Mouse (Mus musculus) brain, embryonic 14.5 days (tissue): ENCODE measurements around the gene Stk16. TPM values are rescaled to one million over a fixed set of nuclear protein-coding genes. Genes with fewer than 3 reads are reported as not detected.

ENCODE experiments used
- DNase-seq: peaks from one replicate; pipeline ENCODE4 v3.0.0-alpha.2; 2011; ENCODE audit warnings: low read depth
- CTCF ChIP-seq: fragments of 200-500 bp; IDR thresholded peaks from 2 replicates; pipeline ENCODE4 v1.5.1; 2012; ENCODE audit warnings: inconsistent platforms, mild to moderate bottlenecking, moderate library complexity, borderline replicate concordance; ENCODE audit not compliant: insufficient read depth, insufficient read length; ENCODE audit errors: extremely low read depth
- POLR2A ChIP-seq: fragments of 200-500 bp; IDR thresholded peaks from 2 replicates; pipeline ENCODE4 v1.6.1; 2012; ENCODE audit warnings: mild to moderate bottlenecking, inconsistent platforms, borderline replicate concordance; ENCODE audit not compliant: poor library complexity, insufficient read depth, insufficient read length, severe bottlenecking; ENCODE audit errors: extremely low read depth
- polyA plus RNA-seq: library from polyadenylated mRNA; depleted of rRNA; stranded (reverse); fragments of >200 nt; gene quantifications from 2 replicates; pipeline ENCODE4 v1.2.3, GENCODE M21; 2012; rRNA removed

Gene Stk16
- 214 and 265 TPM in 2 replicates for polyA plus RNA-seq

DNA sequence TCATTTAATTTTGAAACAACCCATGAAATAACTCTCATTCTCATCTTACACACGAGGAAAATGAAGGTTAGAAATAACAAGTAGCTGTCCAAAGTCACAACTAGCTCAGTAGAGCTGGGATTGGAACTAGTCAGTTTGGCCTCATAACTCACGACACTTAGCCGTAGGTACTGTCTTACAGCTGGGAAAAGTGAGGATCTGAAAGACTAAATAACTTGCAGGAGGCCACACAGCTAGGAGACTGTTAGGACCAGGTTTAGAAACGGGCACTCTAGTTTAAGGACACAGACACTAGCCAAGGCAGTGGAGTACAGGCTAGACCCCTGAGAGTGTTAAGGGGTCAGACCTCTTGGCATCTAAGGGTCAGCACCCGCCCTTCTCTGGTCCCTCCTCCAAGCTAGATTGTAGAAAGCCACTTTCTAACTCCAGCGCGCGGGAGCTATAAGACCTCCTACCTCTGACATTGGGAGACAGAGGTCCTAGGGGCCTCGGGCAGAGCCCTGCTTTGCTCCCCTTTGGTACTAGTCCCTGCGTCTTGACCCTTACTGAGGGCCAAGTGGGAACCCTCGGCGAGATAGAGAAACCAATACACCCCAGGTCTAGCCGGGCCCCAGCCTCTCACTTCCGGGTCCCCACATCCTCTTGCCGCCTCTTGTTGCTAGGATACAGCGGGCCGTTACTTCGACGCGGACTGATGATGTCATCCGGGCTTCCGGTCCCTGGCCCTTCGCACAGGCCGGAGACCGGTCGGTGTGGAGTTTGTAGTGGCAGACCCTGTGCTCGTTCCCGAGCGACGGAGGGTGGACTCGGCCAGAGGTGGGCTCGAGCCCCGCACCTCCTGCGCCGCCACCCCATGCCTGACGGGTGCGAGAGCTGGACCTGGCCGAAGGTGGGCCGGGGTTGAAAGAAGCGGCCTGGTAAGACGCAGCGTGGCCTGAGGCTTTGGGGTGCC is at the start of gene Stk16, which contains the start of gene Glb1l:
Gene Stk16 (plus strand): TSS at position 703 of the 952 bp plus-strand sequence.
Gene Glb1l (minus strand): TSS at position 678 of the 952 bp plus-strand sequence.
- peak; percentile 98 for DNase-seq
- peak; percentile 64; the same call in 1 of the 2 replicates for TF ChIP-seq POLR2A
- TF ChIP-seq CTCF, result no peak

DNA sequence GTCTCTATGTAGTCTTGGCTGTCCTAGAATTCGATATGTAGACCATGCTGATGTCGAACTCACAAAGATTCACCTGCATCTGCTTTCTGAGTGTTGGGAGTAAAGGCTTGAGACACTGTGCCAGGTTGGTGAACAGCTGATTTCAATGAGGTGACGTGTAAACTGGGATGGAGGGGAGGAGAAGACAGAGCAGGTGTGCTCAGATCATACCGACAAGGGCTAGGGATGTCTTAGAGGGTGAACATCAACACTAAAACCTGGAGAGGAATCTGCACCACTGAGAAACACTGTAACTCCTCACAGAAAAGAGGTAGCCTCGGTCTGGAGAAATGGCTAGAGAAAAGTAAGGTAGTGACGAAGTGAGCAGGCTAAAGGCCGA is 42.6 kb upstream of the Stk16 start:
- DNase-seq, result no peak
- no peak for TF ChIP-seq CTCF
- TF ChIP-seq POLR2A, result no peak

DNA sequence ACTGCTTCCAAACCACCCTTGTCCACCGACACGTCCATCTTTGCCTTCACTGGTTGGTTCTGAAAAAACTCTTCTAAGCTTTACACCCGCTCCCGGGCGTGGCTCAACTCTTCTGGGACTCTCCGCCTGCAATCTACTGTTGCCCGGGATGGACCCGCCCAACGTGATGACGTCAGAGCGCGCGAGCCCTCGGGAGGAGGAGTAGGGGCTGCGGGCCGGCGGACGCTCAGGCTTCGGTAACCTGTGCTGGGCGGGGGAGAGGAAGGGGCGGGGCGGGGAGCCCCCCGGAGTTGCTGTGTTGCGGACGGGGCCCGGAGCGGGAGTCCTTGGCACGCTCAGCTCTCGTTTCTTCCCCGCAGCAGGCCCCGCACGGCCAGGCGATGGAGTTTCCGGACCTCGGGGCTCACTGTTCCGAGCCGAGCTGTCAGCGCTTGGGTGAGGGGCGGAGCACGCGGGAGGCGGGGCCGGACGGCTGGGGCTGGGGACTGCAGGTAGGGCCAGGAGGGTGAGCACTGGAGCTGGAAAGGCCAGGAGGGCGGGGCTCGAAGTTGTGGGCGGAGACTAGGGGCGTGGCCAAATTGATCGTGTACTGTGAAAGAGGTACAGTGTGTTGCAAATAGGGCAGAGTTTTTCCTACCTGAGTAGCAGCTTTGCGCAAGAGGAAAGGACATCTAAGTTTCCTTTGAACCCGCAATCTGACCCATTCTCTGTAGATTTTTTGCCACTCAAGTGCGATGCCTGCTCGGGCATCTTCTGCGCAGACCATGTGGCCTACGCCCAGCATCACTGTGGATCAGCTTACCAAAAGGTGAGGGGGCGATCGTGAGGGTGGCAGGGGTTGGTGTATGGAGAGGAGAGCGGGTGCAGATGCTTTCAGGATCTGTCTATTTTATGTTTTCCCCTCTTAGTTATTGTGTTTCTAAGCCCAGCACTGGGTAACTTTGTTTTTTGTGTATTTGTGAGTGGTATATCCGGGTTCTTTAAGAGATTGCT is 41.9 kb upstream of the Stk16 start, which contains the start of gene Zfand2b:
Gene Zfand2b (plus strand): TSS at position 175 of the 993 bp plus-strand sequence.
- TF ChIP-seq CTCF (no peak), POLR2A (peak; percentile 37; the same call in 1 of the 2 replicates)
- DNase-seq, result peak; percentile 97

DNA sequence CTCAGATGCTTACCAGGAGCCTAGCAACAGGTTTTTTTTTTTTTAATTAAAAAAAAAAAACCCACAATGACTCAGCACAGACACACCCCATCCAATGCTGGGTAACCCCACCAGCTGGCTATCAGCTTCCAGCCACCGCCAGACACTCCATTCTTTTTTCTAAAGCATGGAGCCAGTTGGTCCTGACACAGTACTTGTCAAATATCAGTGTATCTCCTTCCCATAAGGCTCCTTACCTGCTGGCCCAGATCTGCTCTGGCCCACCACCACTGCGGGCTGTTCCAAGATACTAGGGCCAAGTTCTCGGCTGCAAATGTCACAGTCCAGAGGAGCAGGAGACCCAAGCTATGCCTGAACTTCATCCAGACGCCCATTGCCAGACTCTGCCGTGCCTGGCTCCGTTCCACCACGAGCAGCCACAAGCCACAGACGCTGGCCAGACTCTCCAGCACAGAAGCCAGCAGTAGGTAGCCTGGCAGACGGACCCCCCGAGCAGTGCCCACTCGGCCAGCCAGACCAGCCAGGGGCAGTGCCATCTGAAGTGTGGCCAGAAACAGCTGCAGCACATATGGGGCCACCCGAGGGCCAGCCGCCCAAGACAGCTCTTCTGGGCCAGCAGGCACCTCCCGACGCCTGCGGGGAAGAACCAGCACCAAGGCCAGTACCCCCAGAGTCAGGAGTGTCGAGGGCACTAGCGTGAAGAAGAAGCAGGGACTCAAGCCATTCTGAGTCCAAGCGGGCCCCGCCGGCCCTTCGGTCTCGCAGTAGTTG is 31.1 kb upstream of the Stk16 start:
- TF ChIP-seq POLR2A (no peak), CTCF (no peak)
- DNase-seq, result peak; percentile 60

DNA sequence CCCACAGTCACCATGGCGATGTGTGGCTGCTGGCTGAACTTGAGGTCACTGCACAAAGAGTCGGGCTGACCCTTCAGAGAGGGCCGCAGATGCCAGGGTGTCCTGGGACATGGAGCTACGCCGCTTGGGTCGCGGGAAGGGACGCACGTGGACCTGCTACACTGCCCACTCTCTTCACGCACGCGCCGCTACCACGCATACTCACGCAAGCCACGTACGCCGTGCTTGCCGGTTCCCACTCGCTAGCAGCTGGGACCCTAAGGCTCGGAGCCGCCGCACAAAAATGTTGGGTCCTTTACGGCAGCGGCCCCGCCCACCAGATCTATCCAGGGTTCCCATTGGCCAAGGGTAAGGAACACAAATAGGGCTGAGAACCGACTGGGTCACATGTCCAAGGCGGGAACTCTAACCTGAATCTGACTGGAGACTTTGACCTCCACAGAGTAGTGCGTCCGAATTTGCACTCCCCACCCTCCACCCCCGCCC is 30.5 kb upstream of the Stk16 start, which contains the start of gene Abcb6:
Gene Abcb6 (minus strand): TSS at position 288 of the 486 bp plus-strand sequence.
- TF ChIP-seq POLR2A (0 out of 2 replicates have a peak, but pooled peaks have one; percentile 16), CTCF (no peak)
- peak; percentile 97 for DNase-seq

DNA sequence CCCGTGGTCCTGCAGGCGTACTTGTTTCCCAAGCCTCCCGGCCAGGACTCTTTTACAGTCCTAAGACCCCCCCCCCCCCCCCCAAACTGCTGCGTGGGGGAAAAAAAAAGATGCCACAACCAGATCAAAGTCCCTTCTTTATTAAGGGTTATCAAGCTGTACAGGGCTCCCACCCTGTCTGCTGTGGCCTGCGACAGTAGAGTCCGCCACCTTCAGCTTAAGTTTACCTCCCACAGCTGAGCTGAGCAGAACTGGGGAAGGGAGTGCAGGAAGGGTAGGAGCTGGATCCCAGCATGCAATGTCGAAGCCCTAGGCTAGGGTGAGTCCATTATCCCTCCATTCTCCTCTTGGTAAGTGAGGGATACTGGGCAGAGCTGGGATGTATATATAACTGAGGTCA is 29.9 kb upstream of the Stk16 start:
- TF ChIP-seq POLR2A (no peak), CTCF (no peak)
- DNase-seq, result no peak

DNA sequence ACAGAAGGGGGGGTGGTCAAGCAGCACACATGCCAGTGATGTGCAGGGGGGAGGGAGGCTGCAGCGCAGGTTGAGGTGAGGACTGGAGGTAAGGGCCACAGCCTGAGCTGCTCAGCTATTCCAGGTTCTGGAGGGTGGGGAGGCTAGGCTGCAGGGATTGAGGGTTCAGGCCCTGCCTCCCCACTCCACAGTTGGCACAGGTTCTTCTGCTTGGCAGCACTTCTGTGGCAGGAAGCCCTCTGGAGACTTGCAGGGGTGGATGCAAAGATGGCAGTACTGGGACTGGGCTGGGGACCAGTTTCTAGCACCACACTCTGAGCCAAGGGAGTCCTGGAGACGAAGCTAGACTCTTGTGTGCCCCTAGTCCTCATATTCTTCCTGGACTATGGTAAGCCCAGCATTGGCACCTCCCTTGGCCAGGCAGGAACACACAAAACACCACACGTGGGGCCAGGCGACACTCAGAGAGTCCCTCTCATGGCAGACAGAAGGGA is 29.2 kb upstream of the Stk16 start:
- TF ChIP-seq CTCF, result no peak
- no peak for TF ChIP-seq POLR2A
- no peak for DNase-seq

DNA sequence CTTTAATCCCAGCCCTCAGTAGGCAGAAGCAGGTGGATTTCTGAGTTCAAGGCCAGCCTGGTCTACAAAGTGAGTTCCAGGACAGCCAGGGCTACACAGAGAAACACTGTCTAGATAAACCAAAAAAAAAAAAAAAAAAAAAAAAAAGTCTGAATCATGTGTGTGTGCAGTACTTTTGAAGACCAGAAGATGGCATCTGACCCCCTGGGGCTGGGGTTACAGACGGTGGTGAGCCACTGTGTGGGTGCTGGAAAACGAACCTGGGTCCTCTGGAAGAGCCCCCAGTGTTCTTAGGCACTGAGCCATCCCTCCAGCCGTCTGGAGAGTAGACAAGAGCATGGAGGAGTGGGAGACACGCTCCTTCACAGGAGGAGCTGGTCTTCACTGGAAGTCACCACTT is 28.5 kb upstream of the Stk16 start:
- no peak for TF ChIP-seq CTCF
- TF ChIP-seq POLR2A, result no peak
- DNase-seq, result no peak

DNA sequence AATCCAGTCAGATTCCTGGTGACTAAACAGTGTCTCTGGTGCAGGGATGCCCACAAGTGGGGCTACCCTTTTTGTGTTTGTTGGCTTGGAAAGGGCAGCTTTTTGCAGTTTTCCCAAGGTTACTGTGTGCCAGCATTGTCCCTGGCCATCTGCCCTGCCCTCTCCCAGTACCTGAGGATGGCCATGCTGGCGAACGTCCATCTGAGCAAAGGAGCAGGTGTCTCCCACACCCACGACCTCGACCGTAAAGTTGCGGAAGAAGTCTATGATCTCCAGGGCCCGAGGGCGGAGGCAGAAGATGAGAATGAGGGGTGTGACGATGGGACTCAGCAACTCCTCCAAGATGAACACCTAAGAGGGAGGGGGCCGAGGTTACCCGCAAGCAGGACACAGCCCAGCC is 25.1 kb upstream of the Stk16 start:
- TF ChIP-seq POLR2A (no peak), CTCF (no peak)
- DNase-seq, result no peak

DNA sequence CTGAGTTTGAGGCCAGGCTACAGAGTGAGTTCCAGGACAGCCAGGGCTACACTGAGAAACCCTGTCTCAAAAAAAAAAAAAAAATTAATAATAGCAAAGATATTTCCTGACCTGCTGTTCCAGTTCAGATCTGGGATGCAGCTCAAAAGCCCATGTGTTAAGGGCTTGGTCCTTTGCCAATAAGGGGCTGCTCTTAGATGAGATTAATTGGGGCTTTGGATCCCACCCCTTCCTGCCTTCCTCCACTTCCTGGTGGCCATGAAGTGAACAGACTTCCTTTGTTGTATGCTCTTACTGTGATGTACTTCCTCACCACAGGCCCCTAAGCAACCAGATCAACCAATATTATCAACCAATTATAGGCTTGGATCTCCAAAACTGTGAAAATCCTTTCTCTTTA is 23.5 kb upstream of the Stk16 start:
- TF ChIP-seq POLR2A (no peak), CTCF (no peak)
- peak; percentile 15 for DNase-seq
